ENCODE assay signal across 13 mouse cellular contexts in the genomic region with DNA sequence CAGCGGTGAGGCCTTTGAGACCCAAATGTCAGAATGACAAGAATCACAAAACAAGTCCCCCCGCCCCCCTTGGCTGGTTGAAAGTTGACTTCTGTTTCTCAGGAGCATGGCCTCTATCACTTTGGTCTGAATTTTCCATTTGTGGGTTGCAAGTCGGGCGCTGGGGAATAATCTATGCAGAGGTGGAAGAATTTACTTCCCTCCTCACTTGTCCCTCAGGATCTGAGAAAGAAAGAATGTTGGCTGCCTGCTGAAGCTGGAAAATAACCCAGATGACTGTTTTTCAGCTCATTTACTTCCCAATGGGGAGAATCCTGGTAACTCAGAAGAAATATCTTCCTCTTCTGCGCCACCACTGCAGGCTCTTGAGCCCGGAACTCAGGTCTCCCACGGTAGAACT. TPM values are rescaled to one million over a fixed set of nuclear protein-coding genes. Genes with fewer than 3 reads are reported as not detected.
"Had no signal": no experiment of that assay in that cellular context is flagged by ENCODE, and none has a peak within 500 bp of the region (broad histone marks: within the 10 kb centered on the region; RNA-seq: fewer than 3 reads in every experiment).

No protein-coding gene starts in this region.

- H3K9ac ChIP-seq: liver, embryonic 15.5 days; midbrain, embryonic 13.5 days had no signal

- H3K27ac ChIP-seq: limb, embryonic 10.5 days; liver, embryonic 15.5 days; midbrain, embryonic 13.5 days had no signal

- H3K4me3 ChIP-seq: limb, embryonic 10.5 days; liver, embryonic 15.5 days; midbrain, embryonic 13.5 days had no signal

- H3K27me3 ChIP-seq: liver, embryonic 15.5 days; midbrain, embryonic 13.5 days had no signal

- DNase-seq: kidney, postnatal 14 days; layer of hippocampus, adult 9-11 months; layer of hippocampus, postnatal 36 days; lung, adult 2 months; lung, postnatal 36 days; right cerebral cortex, postnatal 14 days; thymus, postnatal 36 days had no signal

- H3K9me3 ChIP-seq: limb, embryonic 10.5 days; liver, embryonic 15.5 days; midbrain, embryonic 13.5 days had no signal

- H3K36me3 ChIP-seq: limb, embryonic 10.5 days; liver, embryonic 15.5 days had no signal

- H3K4me2 ChIP-seq: liver, embryonic 11.5 days; liver, embryonic 15.5 days; midbrain, embryonic 13.5 days had no signal

- H3K4me1 ChIP-seq: limb, embryonic 10.5 days; liver, embryonic 15.5 days had no signal

- ATAC-seq: lung, postnatal 0 days; midbrain, embryonic 13.5 days had no signal

RNA-seq across cellular contexts. Expression of a gene that starts 5.5 kb away (rescaled TPM):
- total RNA-seq: megakaryocyte progenitor cell, adult 5-6 weeks had no signal
- polyA plus RNA-seq: limb, embryonic 10.5 days; liver, embryonic 15.5 days had no signal
